Mouse (Mus musculus): ENCODE results near the gene Pomp. TPM values are rescaled to one million over a fixed set of nuclear protein-coding genes. Genes with fewer than 3 reads are reported as not detected.

The Pomp gene
- polyA plus RNA-seq, 1 experiment from 2014 or later = 522 TPM

DNA sequence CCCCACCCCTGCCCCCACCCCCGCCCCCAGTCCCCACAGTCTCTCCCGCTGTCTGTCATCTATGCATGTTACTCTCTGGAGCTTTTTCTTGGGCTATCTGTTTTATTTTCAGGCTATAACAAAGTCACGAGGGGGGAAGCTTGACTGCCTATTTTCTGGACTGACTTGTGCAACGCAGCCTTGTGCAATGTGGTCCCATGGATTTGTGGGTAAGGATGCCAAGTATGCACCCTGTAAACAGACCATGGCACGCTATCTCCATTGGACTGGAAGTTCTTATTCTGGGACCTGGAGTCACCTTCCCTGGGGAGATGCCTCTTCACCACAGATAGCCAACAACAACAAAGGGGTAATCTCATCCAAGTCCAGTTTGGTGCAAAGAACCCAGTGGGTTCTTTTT, 51.5 kb downstream of the Pomp start:
- Histone ChIP-seq H3K9ac (replicated peaks) (no peak overlapping the region), H3K4me3 (replicated peaks) (no peak overlapping the region), H3K4me1 (replicated peaks) (no peaks in the 10 kb centered on the region), H3K36me3 (no peaks in the 10 kb centered on the region), H3K9me3 (no peaks in the 10 kb centered on the region), H3K4me2 (replicated peaks) (no peak overlapping the region), H3K27ac (no peak overlapping the region), H3K27me3 (no peaks in the 10 kb centered on the region)
- 81% methylated on average over 5 of the region's 5 CpGs for WGBS
- no peak for ATAC-seq

DNA sequence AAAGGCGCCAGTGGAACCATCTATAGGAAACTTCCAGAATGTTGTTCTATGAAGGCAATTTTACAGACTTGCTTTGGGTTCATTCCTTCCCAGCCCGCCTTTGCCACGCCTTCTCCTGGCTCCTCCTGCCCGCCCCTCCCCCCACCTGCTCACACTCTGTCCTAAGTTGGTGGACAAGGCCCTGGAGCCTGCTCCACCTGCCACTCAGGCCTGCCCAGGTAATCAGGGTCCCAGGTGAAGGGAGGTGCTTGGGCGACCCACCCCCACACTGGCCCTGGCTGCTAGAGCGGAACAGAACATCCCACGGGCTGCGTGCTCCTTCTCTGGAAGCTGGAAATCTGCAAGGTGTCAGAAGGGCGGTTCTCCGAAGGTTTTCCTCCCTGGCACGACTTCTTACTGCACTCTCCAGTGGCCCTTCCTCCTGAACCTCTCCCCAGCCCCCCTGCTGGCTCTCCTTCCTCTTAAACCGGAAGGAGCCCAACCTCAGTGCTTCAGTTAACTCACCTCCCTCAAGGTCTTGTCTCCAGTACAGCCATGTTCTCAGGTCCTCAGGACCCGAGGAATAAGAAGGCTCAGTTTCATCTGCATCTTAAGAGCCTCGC, 53.1 kb downstream of the Pomp start:
- Histone ChIP-seq H3K27ac (no peak overlapping the region), H3K4me3 (replicated peaks) (no peak overlapping the region), H3K27me3 (no peaks in the 10 kb centered on the region), H3K36me3 (no peaks in the 10 kb centered on the region), H3K4me2 (replicated peaks) (no peak overlapping the region), H3K9ac (replicated peaks) (no peak overlapping the region), H3K4me1 (replicated peaks) (no peaks in the 10 kb centered on the region), H3K9me3 (no peaks in the 10 kb centered on the region)
- no peak for ATAC-seq
- 49% methylated on average over 14 of the region's 14 CpGs for WGBS

DNA sequence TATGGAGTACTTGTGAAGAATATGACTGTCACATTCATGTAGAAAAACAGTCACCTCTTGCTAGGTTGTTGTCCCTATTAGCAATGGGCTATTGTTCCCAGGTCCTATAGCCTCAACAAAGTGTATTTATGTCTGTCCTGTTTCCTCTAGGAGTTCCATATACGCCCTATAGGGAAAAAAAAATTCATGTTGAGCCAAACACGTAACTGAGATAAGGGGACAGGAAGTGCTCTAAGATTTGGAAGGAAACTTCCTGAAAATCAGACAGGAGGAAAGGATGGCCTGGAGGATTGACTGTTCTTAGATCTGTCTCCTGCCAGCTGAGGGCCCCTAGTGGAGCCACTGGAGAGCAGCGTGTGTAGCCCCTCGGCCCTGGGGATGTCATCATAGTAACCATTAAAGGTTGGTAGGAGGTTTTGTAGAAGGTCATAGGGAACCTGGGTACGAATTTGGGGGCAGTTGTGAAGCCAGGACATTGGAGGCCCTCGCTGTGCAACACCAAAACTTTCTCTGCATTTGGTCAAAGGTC, 54.8 kb downstream of the Pomp start:
- H3K4me3 ChIP-seq (replicated peaks) = no peak overlapping the region
- WGBS = 60% methylated on average over 6 of the region's 6 CpGs
- no peaks in the 10 kb centered on the region for H3K4me1 ChIP-seq (replicated peaks)
- H3K27me3 ChIP-seq = no peaks in the 10 kb centered on the region
- H3K4me2 ChIP-seq (replicated peaks) = no peak overlapping the region
- H3K27ac ChIP-seq = no peak overlapping the region
- no peaks in the 10 kb centered on the region for H3K9me3 ChIP-seq
- ATAC-seq = no peak
- no peaks in the 10 kb centered on the region for H3K36me3 ChIP-seq
- H3K9ac ChIP-seq (replicated peaks) = no peak overlapping the region

DNA sequence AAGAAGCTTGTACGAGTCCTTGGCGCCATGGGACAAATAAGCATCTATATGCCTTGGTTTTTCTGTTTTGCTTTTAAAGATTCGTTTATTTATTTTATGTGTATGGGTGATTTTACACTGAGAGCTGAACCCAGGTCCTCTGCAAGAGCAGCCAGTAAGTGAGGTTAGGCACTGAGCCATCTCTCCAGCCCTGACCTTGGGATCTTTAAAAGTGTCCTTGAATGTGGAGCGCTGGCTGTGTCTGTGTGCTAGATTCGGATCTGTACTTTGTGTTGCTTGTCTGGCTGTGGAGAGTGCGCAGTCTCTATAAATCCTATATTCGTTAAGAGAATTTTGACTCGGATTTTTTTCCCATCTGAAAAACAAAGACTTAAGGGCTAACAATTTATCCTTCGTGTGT, 55.9 kb downstream of the Pomp start:
- Histone ChIP-seq H3K9ac (replicated peaks) (no peak overlapping the region), H3K36me3 (no peaks in the 10 kb centered on the region), H3K4me3 (replicated peaks) (no peak overlapping the region), H3K4me1 (replicated peaks) (no peaks in the 10 kb centered on the region), H3K9me3 (no peaks in the 10 kb centered on the region), H3K27me3 (no peaks in the 10 kb centered on the region), H3K27ac (no peak overlapping the region), H3K4me2 (replicated peaks) (no peak overlapping the region)
- WGBS = 87% methylated on average over 9 of the region's 9 CpGs
- ATAC-seq = no peak

DNA sequence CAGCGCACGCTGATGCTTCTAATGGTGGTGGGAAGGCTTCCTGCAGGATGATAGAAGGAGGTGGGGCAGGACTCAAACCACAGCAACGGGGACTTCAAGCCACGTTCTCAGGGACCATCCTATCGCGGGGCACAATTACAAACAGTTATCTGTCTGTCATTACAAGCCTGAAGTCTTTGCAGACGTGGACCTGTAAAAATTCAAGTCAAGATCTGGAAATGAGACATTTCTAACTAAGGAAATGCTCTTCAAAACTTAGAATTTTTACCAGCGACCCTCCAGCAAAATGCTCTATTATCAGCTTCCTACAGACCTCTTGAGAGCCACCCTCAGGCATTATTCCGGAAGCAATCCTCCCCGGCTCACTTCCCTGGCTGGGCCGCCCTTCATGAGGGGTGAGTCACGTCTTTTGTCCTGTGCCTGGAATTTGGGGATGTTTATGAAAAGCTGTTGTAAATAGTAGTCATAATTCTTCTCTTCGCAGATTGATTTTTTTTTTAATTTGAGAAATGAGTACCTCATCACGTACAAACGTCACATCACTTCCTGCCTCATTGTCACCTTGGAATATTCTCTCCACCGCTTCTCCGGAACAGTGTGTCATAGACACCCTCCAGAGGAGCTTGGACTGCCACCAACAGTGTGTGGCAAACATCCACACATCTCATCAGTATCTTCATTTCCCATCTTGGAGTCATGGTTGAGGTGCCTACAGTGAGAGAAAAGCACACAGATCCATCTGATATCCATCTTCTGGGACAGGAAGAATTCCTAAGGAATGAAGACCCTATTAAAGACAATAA, 58.0 kb downstream of the Pomp start:
- 81% methylated on average over 17 of the region's 17 CpGs for WGBS
- no peaks in the 10 kb centered on the region for H3K36me3 ChIP-seq

DNA sequence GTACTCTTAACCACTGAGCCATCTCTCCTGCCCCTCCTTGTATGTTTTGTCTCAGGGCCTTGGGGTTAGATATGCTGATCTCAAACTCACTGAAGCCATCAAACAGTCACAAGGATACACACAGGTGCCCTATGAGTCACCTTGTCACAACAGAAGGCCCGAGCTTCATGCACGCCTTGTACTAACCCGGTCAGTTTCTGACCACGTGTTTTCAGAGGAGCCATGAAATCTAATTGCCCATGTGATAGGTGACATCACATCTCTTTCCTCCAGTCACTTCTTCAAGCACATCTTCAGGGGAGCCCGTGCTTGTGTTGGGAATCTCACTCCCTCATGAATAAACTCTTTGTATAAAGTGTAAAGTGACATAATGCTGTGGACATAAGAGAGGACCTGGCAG, 64.4 kb downstream of the Pomp start:
- no peak overlapping the region for H3K4me2 ChIP-seq (replicated peaks)
- no peak for ATAC-seq
- H3K9me3 ChIP-seq = no peaks in the 10 kb centered on the region
- H3K4me3 ChIP-seq (replicated peaks) = no peak overlapping the region
- H3K27me3 ChIP-seq = no peaks in the 10 kb centered on the region
- no peak overlapping the region for H3K27ac ChIP-seq
- WGBS = 86% methylated on average over 5 of the region's 5 CpGs
- H3K9ac ChIP-seq (replicated peaks) = no peak overlapping the region
- H3K36me3 ChIP-seq = no peaks in the 10 kb centered on the region
- no peaks in the 10 kb centered on the region for H3K4me1 ChIP-seq (replicated peaks)

More for the DNA sequence above, 58.0 kb downstream of the Pomp start:
- no peak overlapping the region for H3K27ac ChIP-seq
- H3K4me3 ChIP-seq (replicated peaks) = no peak overlapping the region
- no peak for ATAC-seq
- no peaks in the 10 kb centered on the region for H3K27me3 ChIP-seq
- H3K9me3 ChIP-seq = no peaks in the 10 kb centered on the region
- no peaks in the 10 kb centered on the region for H3K4me1 ChIP-seq (replicated peaks)
- no peak overlapping the region for H3K4me2 ChIP-seq (replicated peaks)
- no peak overlapping the region for H3K9ac ChIP-seq (replicated peaks)

Other genes with a start within 250 kb of the Pomp start
- gene Flt1, start 134.4 kb upstream of the Pomp start, polyA plus RNA-seq (2015; fragmentation: Nextera tagmentation; extraction: Ambion mirVana) = 8.1 and 9.9 TPM in 2 replicates
- 4.6 and 4.8 TPM in 2 replicates for gene Slc46a3, start 34.4 kb downstream of the Pomp start, polyA plus RNA-seq (2015; fragmentation: Nextera tagmentation; extraction: Ambion mirVana)
- 35.1 and 38.1 TPM in 2 replicates for gene Mtus2, start 96.9 kb downstream of the Pomp start, polyA plus RNA-seq (2015; fragmentation: Nextera tagmentation; extraction: Ambion mirVana)